Mouse (Mus musculus): ENCODE data around the gene Por. TPM values are rescaled to one million over a fixed set of nuclear protein-coding genes. Genes with fewer than 3 reads are reported as not detected.
A peak's percentile ranks its signal among the peaks of the same experiment; 100 is the strongest.

Por gene
- polyA plus RNA-seq, 1 experiment from 2014 or later = 47.6 TPM

DNA sequence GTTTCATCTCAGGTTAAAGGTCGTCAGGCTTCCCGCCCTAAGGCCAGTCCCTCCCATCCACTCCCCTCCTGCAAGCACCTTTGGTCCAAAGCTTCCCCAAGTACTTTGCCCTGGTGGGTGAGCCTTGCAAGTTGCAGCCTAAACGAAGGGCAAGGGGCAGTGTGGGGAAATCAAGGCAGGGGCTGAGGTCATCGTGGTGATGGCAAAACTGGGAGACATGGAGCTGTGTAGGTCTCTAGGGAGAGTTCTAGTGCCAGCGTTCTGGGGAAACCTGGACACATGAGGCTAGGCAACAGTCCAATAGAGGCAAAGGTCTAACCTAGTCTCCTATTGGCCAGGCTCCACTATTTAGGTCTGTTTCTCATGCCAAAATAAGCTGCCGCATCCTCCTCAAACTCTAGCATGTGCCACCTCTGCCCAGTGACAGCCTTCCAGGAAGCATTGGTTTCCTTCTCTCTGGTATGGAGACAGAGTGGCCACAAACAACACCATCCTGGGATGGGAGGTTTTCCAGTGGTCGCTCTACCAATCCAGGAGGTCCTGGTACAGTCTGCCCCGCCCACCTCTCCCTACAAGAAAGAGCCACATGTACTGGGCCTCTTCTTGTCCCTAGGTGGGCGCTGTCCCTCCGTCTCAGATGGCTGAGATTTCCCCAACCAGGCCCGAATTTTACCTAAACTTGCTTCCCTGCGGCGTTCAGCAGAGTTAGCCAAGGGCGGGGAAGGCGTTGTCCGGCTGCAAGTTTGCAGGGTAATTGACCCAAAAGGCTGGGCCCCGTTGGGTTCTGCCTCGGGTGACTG, 73.3 kb downstream of the Por start:
- 23% methylated on average over 18 of the region's 18 CpGs for WGBS
- peak overlapping the region; percentile 75 for H3K4me2 ChIP-seq
- H3K36me3 ChIP-seq = peaks cover 24% of the 10 kb centered on the region
- peak overlapping the region; percentile 97 for H3K4me3 ChIP-seq
- ATAC-seq (ENCODE audit: extremely low read depth, insufficient number of reproducible peaks, low FRiP score, low TSS enrichment) = no peak
- peak overlapping the region; percentile 92 for H3K9ac ChIP-seq
- H3K27ac ChIP-seq (replicated peaks) = no peak overlapping the region
- peaks cover 16% of the 10 kb centered on the region for H3K4me1 ChIP-seq
- no peaks in the 10 kb centered on the region for H3K27me3 ChIP-seq (replicated peaks)
- peaks cover 10% of the 10 kb centered on the region for H3K9me3 ChIP-seq

DNA sequence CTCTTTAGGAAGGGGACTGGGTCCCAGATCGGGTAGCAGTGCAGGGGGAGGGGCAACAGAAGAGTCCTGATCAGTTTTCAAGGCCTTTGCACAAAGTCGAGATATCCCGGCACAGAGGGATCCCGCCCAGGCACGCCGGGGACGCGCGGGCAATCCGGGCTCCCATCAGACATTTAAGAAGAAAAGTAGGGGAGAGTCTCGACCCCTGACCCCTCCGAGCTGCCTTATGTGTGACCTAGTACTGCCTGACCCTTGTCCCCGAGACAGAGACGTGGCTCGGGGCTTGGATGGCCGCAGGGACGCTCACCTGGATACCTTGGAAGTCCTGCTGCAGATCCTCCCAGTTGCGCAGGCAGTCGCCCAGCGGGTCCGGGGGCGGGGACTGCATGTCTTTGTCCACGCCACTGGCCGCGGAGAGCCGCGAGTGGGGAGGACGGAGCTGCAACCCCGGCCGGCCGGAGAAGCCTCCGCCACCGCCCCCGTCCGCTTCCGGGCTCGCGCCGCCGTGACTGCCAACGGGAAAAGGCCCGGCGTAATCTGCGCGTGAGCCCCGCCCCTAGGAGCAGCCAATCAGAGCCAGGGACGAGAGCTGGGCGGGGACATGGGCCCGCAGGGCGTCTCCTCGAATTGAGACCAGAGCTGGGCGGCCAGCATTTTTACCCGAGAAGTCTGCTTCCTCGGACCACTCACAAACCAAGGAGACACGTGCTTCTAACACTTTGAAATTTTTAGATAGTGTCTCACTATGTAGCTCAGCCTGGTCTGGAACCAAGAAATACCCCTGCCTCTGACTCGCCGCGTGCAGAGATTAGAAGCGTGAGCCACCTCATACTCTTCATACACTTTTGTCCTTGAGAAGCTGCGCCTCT, 74.1 kb downstream of the Por start, which contains the start of gene Tmem120a:
Gene Tmem120a, minus strand, starts transcription at position 708 of the 869 bp plus-strand sequence.
- Histone ChIP-seq H3K27ac (replicated peaks) (peak within 1 kb of the TSS; percentile 82), H3K27me3 (replicated peaks) (no peaks in the 10 kb centered on the region), H3K4me1 (peaks cover 16% of the 10 kb centered on the region), H3K4me2 (peak within 1 kb of the TSS; percentile 75), H3K36me3 (peaks cover 24% of the 10 kb centered on the region), H3K9me3 (peaks cover 10% of the 10 kb centered on the region), H3K4me3 (peak within 1 kb of the TSS; percentile 97), H3K9ac (peak within 1 kb of the TSS; percentile 92)
- ATAC-seq (ENCODE audit: extremely low read depth, insufficient number of reproducible peaks, low FRiP score, low TSS enrichment) = peak; percentile 87
- WGBS = 0% methylated on average over 60 of the region's 60 CpGs

DNA sequence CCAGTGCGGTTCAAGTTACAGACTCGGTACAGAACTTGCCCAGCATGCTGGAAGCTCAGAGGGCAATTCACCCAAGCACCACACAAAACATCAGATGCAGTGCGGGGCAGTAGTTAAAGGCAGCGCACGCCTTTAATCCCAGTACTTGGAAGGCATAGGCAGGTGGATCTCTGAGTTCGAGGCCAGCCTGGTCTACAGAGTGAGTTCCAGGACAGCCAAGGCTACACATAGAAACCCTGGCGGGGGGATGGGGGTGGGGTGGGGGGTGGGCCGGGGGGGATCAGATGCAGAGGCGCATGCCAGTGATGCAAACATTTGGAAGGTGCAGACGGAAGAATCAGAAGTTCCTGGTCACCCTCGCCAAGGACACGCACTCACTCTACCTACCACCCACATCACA, 74.9 kb downstream of the Por start:
- Histone ChIP-seq H3K36me3 (peaks cover 19% of the 10 kb centered on the region), H3K9me3 (peaks cover 10% of the 10 kb centered on the region), H3K4me1 (peaks cover 16% of the 10 kb centered on the region), H3K27me3 (replicated peaks) (no peaks in the 10 kb centered on the region; the same call in 1 of the 2 replicates), H3K4me2 (peak overlapping the region; percentile 75), H3K9ac (peak overlapping the region; percentile 82), H3K27ac (replicated peaks) (peak overlapping the region; percentile 82), H3K4me3 (peak overlapping the region; percentile 97)
- 22% methylated on average over 12 of the region's 12 CpGs for WGBS
- ATAC-seq (ENCODE audit: extremely low read depth, insufficient number of reproducible peaks, low FRiP score, low TSS enrichment) = no peak

DNA sequence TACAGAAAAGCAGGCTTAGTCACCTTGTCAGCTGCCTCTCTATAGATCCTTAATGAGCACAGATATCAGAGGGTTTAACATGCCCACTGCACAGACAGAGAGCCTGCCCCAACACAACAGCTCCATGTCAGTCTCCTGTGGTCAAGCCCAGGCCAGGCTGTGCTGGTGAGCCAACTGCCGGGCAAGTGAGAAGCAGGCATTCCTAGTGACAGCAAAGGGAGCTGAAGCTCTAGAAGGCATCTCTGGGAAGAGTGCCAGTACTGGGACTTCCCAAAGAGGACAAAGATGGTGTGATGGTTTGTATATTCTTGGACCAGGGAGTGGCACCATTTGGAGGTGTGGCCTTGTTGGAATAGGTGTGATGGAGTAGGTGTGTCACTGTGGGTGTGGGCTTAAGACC, 81.2 kb downstream of the Por start:
- WGBS = 50% methylated on average over 1 of the region's 1 CpGs
- Histone ChIP-seq H3K4me1 (no peaks in the 10 kb centered on the region), H3K9ac (no peak overlapping the region), H3K9me3 (peaks cover 10% of the 10 kb centered on the region), H3K27ac (replicated peaks) (no peak overlapping the region), H3K4me2 (no peak overlapping the region), H3K27me3 (replicated peaks) (peaks cover 7% of the 10 kb centered on the region; the same call in 1 of the 2 replicates), H3K36me3 (no peaks in the 10 kb centered on the region), H3K4me3 (no peak overlapping the region)
- ATAC-seq (ENCODE audit: extremely low read depth, insufficient number of reproducible peaks, low FRiP score, low TSS enrichment) = no peak

DNA sequence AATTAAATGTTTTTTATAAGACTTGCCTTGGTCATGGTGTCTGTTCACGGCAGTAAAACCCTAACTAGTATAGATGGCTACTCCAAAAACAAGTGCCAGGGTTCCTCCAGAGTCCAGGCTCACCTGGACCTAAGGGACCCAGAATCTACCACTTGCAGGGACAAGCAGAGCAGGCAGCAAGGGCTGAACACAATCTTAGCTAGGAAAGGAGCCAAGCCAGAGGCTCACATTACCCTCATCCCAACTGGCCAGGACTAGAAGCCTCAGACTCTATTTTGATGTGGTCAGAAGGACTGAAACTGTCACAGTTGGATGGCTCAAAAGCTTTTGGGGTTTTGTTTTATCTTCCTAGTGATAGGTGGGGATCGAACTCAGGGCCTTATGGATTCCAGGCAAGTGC, 81.8 kb downstream of the Por start:
- peaks cover 10% of the 10 kb centered on the region for H3K9me3 ChIP-seq
- no peak overlapping the region for H3K9ac ChIP-seq
- H3K4me1 ChIP-seq = no peaks in the 10 kb centered on the region
- no peak overlapping the region for H3K27ac ChIP-seq (replicated peaks)
- H3K36me3 ChIP-seq = no peaks in the 10 kb centered on the region
- no peak overlapping the region for H3K4me3 ChIP-seq
- no peak overlapping the region for H3K4me2 ChIP-seq
- peaks cover 7% of the 10 kb centered on the region; the same call in 1 of the 2 replicates for H3K27me3 ChIP-seq (replicated peaks)
- 62% methylated on average over 2 of the region's 2 CpGs for WGBS
- ATAC-seq (ENCODE audit: extremely low read depth, insufficient number of reproducible peaks, low FRiP score, low TSS enrichment) = no peak

DNA sequence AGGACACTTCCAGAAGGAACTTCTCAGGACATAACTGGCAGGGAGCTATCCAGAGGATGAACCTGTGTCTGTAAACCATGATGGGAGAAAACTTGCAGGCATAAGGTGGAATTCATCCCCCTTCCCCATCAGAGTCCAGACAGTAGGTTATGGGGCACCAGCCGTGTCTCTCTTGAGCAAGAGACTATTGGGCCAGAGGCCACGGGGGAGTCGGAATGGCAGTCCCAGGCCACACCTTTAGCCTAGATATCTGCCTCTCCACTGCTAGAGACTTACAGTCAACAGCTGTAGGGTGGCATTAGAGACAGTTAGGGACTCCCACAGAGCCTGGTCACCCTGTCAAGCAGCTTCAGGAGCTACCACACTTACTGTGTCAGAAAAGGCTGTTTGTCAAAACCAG, 92.0 kb downstream of the Por start:
- H3K27me3 ChIP-seq (replicated peaks) = peaks cover 19% of the 10 kb centered on the region
- no peak overlapping the region for H3K9ac ChIP-seq
- H3K4me3 ChIP-seq = no peak overlapping the region
- H3K36me3 ChIP-seq = no peaks in the 10 kb centered on the region
- no peaks in the 10 kb centered on the region for H3K9me3 ChIP-seq
- WGBS = 57% methylated on average over 3 of the region's 3 CpGs
- H3K4me2 ChIP-seq = no peak overlapping the region
- no peak for ATAC-seq (ENCODE audit: extremely low read depth, insufficient number of reproducible peaks, low FRiP score, low TSS enrichment)
- H3K27ac ChIP-seq (replicated peaks) = no peak overlapping the region
- H3K4me1 ChIP-seq = no peaks in the 10 kb centered on the region

DNA sequence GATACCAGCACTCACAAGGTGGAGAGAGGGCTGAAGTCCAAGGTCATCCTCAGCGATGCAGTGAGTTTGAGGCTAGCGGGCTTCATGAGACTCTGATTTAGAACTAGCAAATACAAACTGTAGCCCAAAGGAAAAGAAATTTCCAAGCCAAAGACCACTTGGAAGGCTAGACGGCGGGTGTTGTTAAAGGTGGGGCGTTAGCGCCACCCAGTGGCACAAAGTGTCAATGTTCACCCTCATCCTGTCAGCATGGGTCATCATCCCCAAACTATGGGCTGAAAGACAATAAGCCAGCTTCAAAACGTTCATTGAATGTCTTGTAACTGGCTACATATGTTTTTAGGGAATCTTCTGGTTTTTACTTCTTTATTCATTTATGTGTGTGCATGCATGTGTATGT, 93.7 kb downstream of the Por start:
- Histone ChIP-seq H3K4me2 (no peak overlapping the region), H3K27me3 (replicated peaks) (peaks cover 19% of the 10 kb centered on the region), H3K4me3 (no peak overlapping the region), H3K9me3 (no peaks in the 10 kb centered on the region), H3K9ac (no peak overlapping the region), H3K36me3 (no peaks in the 10 kb centered on the region), H3K4me1 (no peaks in the 10 kb centered on the region), H3K27ac (replicated peaks) (no peak overlapping the region)
- WGBS = 3% methylated on average over 7 of the region's 7 CpGs
- ATAC-seq (ENCODE audit: extremely low read depth, insufficient number of reproducible peaks, low FRiP score, low TSS enrichment) = no peak; the same call in 1 of the 2 replicates

DNA sequence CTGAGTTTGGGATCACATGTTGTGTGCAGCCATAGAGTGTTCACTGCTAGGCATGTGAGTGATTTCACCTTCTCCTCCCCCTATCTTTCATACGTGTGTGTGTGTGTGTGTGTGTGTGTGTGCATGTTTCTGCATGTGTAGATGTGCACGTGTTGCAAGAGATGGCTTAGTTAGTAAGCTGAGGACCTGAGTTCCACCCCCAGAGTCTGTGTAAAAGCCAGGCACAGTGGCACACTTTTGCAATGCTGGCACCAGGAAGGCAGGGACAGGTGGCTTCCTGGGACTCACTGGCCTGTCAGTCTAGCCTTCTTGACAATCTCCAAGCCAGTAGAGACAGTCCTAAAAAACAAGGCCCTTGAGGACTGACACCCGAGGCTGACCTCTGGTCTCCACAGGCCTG, 95.1 kb downstream of the Por start:
- 46% methylated on average over 3 of the region's 3 CpGs for WGBS
- Histone ChIP-seq H3K36me3 (no peaks in the 10 kb centered on the region), H3K9ac (no peak overlapping the region), H3K27ac (replicated peaks) (no peak overlapping the region), H3K27me3 (replicated peaks) (peaks cover 25% of the 10 kb centered on the region), H3K4me1 (no peaks in the 10 kb centered on the region), H3K4me3 (no peak overlapping the region), H3K4me2 (no peak overlapping the region), H3K9me3 (no peaks in the 10 kb centered on the region)
- ATAC-seq (ENCODE audit: extremely low read depth, insufficient number of reproducible peaks, low FRiP score, low TSS enrichment) = no peak

DNA sequence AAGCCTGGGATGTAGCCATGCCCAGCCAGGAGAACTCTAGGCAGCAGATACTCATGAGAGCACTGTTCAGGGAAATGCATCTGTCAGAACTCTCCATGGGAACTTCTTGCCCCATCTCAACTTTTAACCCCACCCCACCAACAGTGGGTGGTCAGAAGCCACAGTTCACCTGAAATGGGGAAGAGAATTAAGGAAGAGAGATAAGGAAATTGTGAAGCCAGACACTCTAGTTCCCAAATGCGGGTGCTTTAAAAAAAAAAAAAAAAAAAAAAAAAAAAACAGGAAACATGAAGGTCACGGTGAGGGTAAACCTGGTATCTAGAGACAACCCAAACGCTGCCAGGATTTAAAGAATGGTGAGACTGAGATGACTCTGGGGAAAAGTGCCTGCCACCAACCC, 102.7 kb downstream of the Por start:
- H3K4me1 ChIP-seq = peaks cover 8% of the 10 kb centered on the region
- no peaks in the 10 kb centered on the region for H3K36me3 ChIP-seq
- WGBS = 32% methylated on average over 3 of the region's 3 CpGs
- H3K4me2 ChIP-seq = no peak overlapping the region
- H3K4me3 ChIP-seq = no peak overlapping the region
- no peaks in the 10 kb centered on the region for H3K9me3 ChIP-seq
- no peak overlapping the region for H3K27ac ChIP-seq (replicated peaks)
- peaks cover 18% of the 10 kb centered on the region for H3K27me3 ChIP-seq (replicated peaks)
- no peak overlapping the region for H3K9ac ChIP-seq
- ATAC-seq (ENCODE audit: extremely low read depth, insufficient number of reproducible peaks, low FRiP score, low TSS enrichment) = no peak

DNA sequence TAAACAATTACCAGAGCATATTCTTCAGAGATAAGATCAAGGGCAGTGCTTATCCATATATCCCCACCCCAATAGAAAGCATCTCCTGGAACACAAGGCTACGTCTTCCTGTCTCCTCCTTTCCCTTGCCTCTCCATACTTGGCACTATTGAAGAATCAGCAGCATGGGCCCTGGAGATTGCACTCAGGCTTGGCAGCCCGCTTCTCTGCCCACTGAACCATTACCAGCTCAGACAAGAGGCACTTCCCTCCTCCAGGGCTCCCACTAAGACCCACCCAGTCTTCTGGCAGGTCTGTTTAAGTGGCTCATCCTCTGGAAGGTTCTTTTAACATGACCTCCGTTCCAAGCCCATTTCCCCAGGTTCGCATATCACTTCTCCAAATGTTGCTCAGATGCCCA, 106.7 kb downstream of the Por start:
- H3K4me2 ChIP-seq = no peak overlapping the region
- peaks cover 17% of the 10 kb centered on the region for H3K36me3 ChIP-seq
- H3K9ac ChIP-seq = peak overlapping the region; percentile 12; the same call in 1 of the 2 replicates
- 73% methylated on average over 4 of the region's 4 CpGs for WGBS
- H3K27me3 ChIP-seq (replicated peaks) = peaks cover 12% of the 10 kb centered on the region
- ATAC-seq (ENCODE audit: extremely low read depth, insufficient number of reproducible peaks, low FRiP score, low TSS enrichment) = no peak
- H3K27ac ChIP-seq (replicated peaks) = no peak overlapping the region
- H3K9me3 ChIP-seq = no peaks in the 10 kb centered on the region
- no peak overlapping the region for H3K4me3 ChIP-seq
- peaks cover 35% of the 10 kb centered on the region for H3K4me1 ChIP-seq

DNA sequence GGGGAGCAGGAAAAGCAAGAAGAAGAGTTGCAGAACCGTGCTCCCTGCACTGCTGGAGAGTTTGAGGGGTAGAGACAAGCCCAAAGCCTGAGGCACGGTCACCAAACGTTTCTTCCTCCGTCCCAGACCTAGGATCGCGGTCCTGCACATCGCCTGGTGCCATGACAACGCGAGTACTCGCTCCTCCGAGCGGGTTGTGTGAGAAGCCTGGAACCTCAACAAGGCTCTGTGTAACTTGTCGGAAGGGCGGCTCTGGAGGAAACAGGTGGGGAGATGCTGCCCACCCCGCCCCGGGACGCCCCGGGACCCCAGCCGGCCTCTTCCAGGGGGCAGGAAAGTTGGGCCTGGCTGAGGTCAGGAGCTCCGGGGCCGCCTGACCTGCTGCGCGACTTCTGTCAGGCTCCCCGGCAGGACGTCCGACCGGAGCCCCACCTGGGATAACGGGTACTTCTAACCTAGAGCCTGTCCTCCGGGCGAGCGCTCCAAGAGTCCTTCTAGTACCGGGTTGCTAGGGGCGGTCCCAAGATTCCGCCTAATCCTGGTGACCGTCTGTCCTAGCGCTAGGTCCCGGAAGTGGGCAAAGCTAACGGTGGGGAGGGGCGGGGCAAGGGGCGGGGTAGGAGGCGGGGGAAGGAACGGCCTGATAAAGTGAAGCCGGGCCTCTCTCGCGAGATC, 108.1 kb downstream of the Por start, which contains the start of gene Styxl1:
Gene Styxl1, minus strand, starts transcription at position 590 of the 675 bp plus-strand sequence.
- Histone ChIP-seq H3K4me3 (peak within 1 kb of the TSS; percentile 73), H3K9me3 (no peaks in the 10 kb centered on the region), H3K4me2 (peak within 1 kb of the TSS; percentile 81), H3K4me1 (peaks cover 43% of the 10 kb centered on the region), H3K36me3 (peaks cover 31% of the 10 kb centered on the region), H3K27me3 (replicated peaks) (peaks cover 12% of the 10 kb centered on the region), H3K9ac (peak within 1 kb of the TSS; percentile 98), H3K27ac (replicated peaks) (peak within 1 kb of the TSS; percentile 98)
- WGBS = under 1% methylated on average over 45 of the region's 45 CpGs
- ATAC-seq (ENCODE audit: extremely low read depth, insufficient number of reproducible peaks, low FRiP score, low TSS enrichment) = peak; percentile 87

Measured in heart, embryonic 13.5 days (tissue).